Mouse (Mus musculus): ENCODE data around the gene Accs. TPM values are rescaled to one million over a fixed set of nuclear protein-coding genes. Genes with fewer than 3 reads are reported as not detected.

Accs gene
- 4.1 and 4.5 TPM in 2 replicates for polyA plus RNA-seq (2015; fragmentation: Nextera tagmentation; extraction: Ambion mirVana)

GRCm38 (mm10) chr2:93849505-93850089, at the start of gene Accs:
Gene Accs, minus strand, starts transcription at chr2:93849943.

GRCm38 (mm10) chr2:93869107-93869600, 19.4 kb upstream of the Accs start, which contains the start of gene Accsl:
Gene Accsl, minus strand, starts transcription at chr2:93869157.

DNA sequence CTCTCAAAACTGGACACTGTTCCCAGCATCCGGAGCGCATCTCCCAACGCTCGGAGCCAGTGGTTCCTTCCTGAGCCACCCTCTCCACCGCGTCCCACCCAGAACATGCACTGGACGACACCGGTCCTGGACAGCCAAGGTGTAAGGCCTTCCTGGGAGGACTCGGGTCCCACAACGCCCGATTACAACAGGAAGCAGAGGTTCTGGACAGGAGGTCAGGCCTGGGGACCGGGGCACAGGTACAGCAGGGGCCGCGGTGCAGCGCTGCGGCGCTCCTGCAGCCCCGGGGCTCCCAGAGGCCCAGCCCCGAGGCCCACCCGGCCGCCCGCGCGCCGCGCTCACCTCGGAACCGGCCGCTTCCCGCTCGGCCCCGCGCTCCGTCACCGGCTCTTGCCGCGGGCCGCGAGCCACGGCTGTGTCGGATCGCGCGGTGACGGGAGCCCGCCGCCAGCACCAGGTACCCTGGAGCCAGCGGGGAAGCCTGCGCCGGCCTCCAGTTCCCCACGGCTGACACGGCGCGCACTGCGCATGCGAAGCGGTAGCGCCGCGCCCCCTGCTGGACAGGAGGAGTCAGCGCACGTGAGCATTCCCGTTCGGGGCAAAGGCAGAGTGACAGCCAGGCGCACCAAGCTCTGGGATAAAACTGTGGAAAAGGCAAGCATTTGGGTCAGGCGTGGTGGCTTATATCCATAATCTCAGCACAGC, 27.5 kb downstream of the Accs start, which contains the start of gene Ext2:
Gene Ext2 (minus strand): TSS at position 524 of the 705 bp plus-strand sequence.

Other genes starting within 250 kb of the Accs start
- gene Alx4, start 207.6 kb downstream of the Accs start, polyA plus RNA-seq (2015; fragmentation: Nextera tagmentation; extraction: Ambion mirVana): 0.04 and 0.12 TPM in 2 replicates
- gene Ext2, start 27.4 kb downstream of the Accs start, polyA plus RNA-seq (2015; fragmentation: Nextera tagmentation; extraction: Ambion mirVana): 58.6 and 65.2 TPM in 2 replicates
- gene Accsl, start 19.2 kb upstream of the Accs start, polyA plus RNA-seq (2015; fragmentation: Nextera tagmentation; extraction: Ambion mirVana): not detected in 2 replicates
- 20.5 and 21.8 TPM in 2 replicates for gene Gm13889, start 107.3 kb upstream of the Accs start, polyA plus RNA-seq (2015; fragmentation: Nextera tagmentation; extraction: Ambion mirVana)
- not detected in 2 replicates for gene Gm27027, start 146.4 kb upstream of the Accs start, polyA plus RNA-seq (2015; fragmentation: Nextera tagmentation; extraction: Ambion mirVana)
- 56.9 and 59.9 TPM in 2 replicates for gene Alkbh3, start 160.9 kb upstream of the Accs start, polyA plus RNA-seq (2015; fragmentation: Nextera tagmentation; extraction: Ambion mirVana)

Data from urinary bladder, postnatal 0 days (tissue).